Mouse (Mus musculus): ENCODE results near the gene Mcrip1. TPM values are rescaled to one million over a fixed set of nuclear protein-coding genes. Genes with fewer than 3 reads are reported as not detected.

Gene Mcrip1
- polyA plus RNA-seq, 1 experiment from 2014 or later, result 129 TPM

- peak overlapping the region; percentile 56 for H3K4me2 ChIP-seq (ENCODE audit: low read depth, low read length)
- peak; percentile 23; the same call in 1 of the 2 replicates for ATAC-seq
- H3K27ac ChIP-seq (ENCODE audit: low read length), result peak overlapping the region; percentile 86
- H3K27me3 ChIP-seq (replicated peaks; ENCODE audit: control insufficient read depth, insufficient read depth, low read length), result no peaks in the 10 kb centered on the region
- 8% methylated on average over 16 of the region's 16 CpGs for WGBS
- H3K36me3 ChIP-seq (ENCODE audit: control insufficient read depth, insufficient read depth, low read length), result no peaks in the 10 kb centered on the region
- H3K9ac ChIP-seq (ENCODE audit: low read depth, low read length), result peak overlapping the region; percentile 60
- H3K4me1 ChIP-seq (ENCODE audit: control insufficient read depth, insufficient read depth, low read length), result peaks cover 28% of the 10 kb centered on the region
- peak overlapping the region; percentile 34 for H3K4me3 ChIP-seq (ENCODE audit: low read length)
- H3K9me3 ChIP-seq (ENCODE audit: control insufficient read depth, low read length), result no peaks in the 10 kb centered on the region
Measured at GRCm38 (mm10) chr11:120510375-120511030, 39.0 kb downstream of the Mcrip1 start.

GRCm38 (mm10) chr11:120509940-120510339 is 39.6 kb downstream of the Mcrip1 start:
- Histone ChIP-seq H3K4me3 (ENCODE audit: low read length) (peak overlapping the region; percentile 34; the same call in 1 of the 2 replicates), H3K9ac (ENCODE audit: low read depth, low read length) (peak overlapping the region; percentile 60), H3K4me1 (ENCODE audit: control insufficient read depth, insufficient read depth, low read length) (peaks cover 29% of the 10 kb centered on the region), H3K36me3 (ENCODE audit: control insufficient read depth, insufficient read depth, low read length) (no peaks in the 10 kb centered on the region), H3K4me2 (ENCODE audit: low read depth, low read length) (peak overlapping the region; percentile 56), H3K27me3 (replicated peaks; ENCODE audit: control insufficient read depth, insufficient read depth, low read length) (no peaks in the 10 kb centered on the region), H3K9me3 (ENCODE audit: control insufficient read depth, low read length) (no peaks in the 10 kb centered on the region), H3K27ac (ENCODE audit: low read length) (peak overlapping the region; percentile 86)
- peak; percentile 49 for ATAC-seq
- WGBS, result 37% methylated on average over 4 of the region's 4 CpGs

GRCm38 (mm10) chr11:120508290-120508870 is 41.1 kb downstream of the Mcrip1 start:
- no peak overlapping the region for H3K9ac ChIP-seq (ENCODE audit: low read depth, low read length)
- no peaks in the 10 kb centered on the region for H3K9me3 ChIP-seq (ENCODE audit: control insufficient read depth, low read length)
- no peak overlapping the region for H3K4me3 ChIP-seq (ENCODE audit: low read length)
- ATAC-seq, result no peak
- H3K4me2 ChIP-seq (ENCODE audit: low read depth, low read length), result no peak overlapping the region
- H3K27ac ChIP-seq (ENCODE audit: low read length), result 0 out of 2 replicates have a peak overlapping the region, but pooled peaks have one; percentile 37
- H3K36me3 ChIP-seq (ENCODE audit: control insufficient read depth, insufficient read depth, low read length), result no peaks in the 10 kb centered on the region
- 71% methylated on average over 9 of the region's 9 CpGs for WGBS
- no peaks in the 10 kb centered on the region for H3K27me3 ChIP-seq (replicated peaks; ENCODE audit: control insufficient read depth, insufficient read depth, low read length)
- peaks cover 29% of the 10 kb centered on the region for H3K4me1 ChIP-seq (ENCODE audit: control insufficient read depth, insufficient read depth, low read length)

GRCm38 (mm10) chr11:120507611-120508289 is 41.8 kb downstream of the Mcrip1 start:
- Histone ChIP-seq H3K9ac (ENCODE audit: low read depth, low read length) (no peak overlapping the region), H3K9me3 (ENCODE audit: control insufficient read depth, low read length) (no peaks in the 10 kb centered on the region), H3K27me3 (replicated peaks; ENCODE audit: control insufficient read depth, insufficient read depth, low read length) (no peaks in the 10 kb centered on the region), H3K36me3 (ENCODE audit: control insufficient read depth, insufficient read depth, low read length) (no peaks in the 10 kb centered on the region), H3K4me3 (ENCODE audit: low read length) (no peak overlapping the region), H3K27ac (ENCODE audit: low read length) (peak overlapping the region; percentile 70), H3K4me1 (ENCODE audit: control insufficient read depth, insufficient read depth, low read length) (peaks cover 29% of the 10 kb centered on the region), H3K4me2 (ENCODE audit: low read depth, low read length) (peak overlapping the region; percentile 36; the same call in 1 of the 2 replicates)
- peak; percentile 82 for ATAC-seq
- 55% methylated on average over 13 of the region's 13 CpGs for WGBS

GRCm38 (mm10) chr11:120506899-120507298 is 42.6 kb downstream of the Mcrip1 start:
- no peaks in the 10 kb centered on the region for H3K9me3 ChIP-seq (ENCODE audit: control insufficient read depth, low read length)
- H3K27me3 ChIP-seq (replicated peaks; ENCODE audit: control insufficient read depth, insufficient read depth, low read length), result no peaks in the 10 kb centered on the region
- H3K4me1 ChIP-seq (ENCODE audit: control insufficient read depth, insufficient read depth, low read length), result peaks cover 29% of the 10 kb centered on the region
- H3K9ac ChIP-seq (ENCODE audit: low read depth, low read length), result no peak overlapping the region
- no peak overlapping the region for H3K4me2 ChIP-seq (ENCODE audit: low read depth, low read length)
- peak; percentile 45 for ATAC-seq
- H3K4me3 ChIP-seq (ENCODE audit: low read length), result no peak overlapping the region
- H3K27ac ChIP-seq (ENCODE audit: low read length), result peak overlapping the region; percentile 70
- no peaks in the 10 kb centered on the region for H3K36me3 ChIP-seq (ENCODE audit: control insufficient read depth, insufficient read depth, low read length)
- WGBS, result 47% methylated on average over 4 of the region's 4 CpGs

- Histone ChIP-seq H3K36me3 (ENCODE audit: control insufficient read depth, insufficient read depth, low read length) (no peaks in the 10 kb centered on the region), H3K4me1 (ENCODE audit: control insufficient read depth, insufficient read depth, low read length) (peaks cover 32% of the 10 kb centered on the region), H3K9ac (ENCODE audit: low read depth, low read length) (no peak overlapping the region), H3K4me3 (ENCODE audit: low read length) (no peak overlapping the region), H3K27me3 (replicated peaks; ENCODE audit: control insufficient read depth, insufficient read depth, low read length) (no peaks in the 10 kb centered on the region), H3K9me3 (ENCODE audit: control insufficient read depth, low read length) (no peaks in the 10 kb centered on the region), H3K4me2 (ENCODE audit: low read depth, low read length) (no peak overlapping the region), H3K27ac (ENCODE audit: low read length) (no peak overlapping the region)
- 81% methylated on average over 3 of the region's 3 CpGs for WGBS
- no peak for ATAC-seq
Measured at GRCm38 (mm10) chr11:120505661-120506060, 43.9 kb downstream of the Mcrip1 start.

GRCm38 (mm10) chr11:120501701-120502100 is 47.8 kb downstream of the Mcrip1 start:
- 78% methylated on average over 4 of the region's 4 CpGs for WGBS
- no peak overlapping the region for H3K27ac ChIP-seq (ENCODE audit: low read length)
- no peaks in the 10 kb centered on the region for H3K27me3 ChIP-seq (replicated peaks; ENCODE audit: control insufficient read depth, insufficient read depth, low read length)
- H3K4me2 ChIP-seq (ENCODE audit: low read depth, low read length), result no peak overlapping the region
- peaks cover 21% of the 10 kb centered on the region for H3K4me1 ChIP-seq (ENCODE audit: control insufficient read depth, insufficient read depth, low read length)
- ATAC-seq, result no peak
- no peak overlapping the region for H3K9ac ChIP-seq (ENCODE audit: low read depth, low read length)
- peaks cover 9% of the 10 kb centered on the region for H3K36me3 ChIP-seq (ENCODE audit: control insufficient read depth, insufficient read depth, low read length)
- no peak overlapping the region for H3K4me3 ChIP-seq (ENCODE audit: low read length)
- no peaks in the 10 kb centered on the region for H3K9me3 ChIP-seq (ENCODE audit: control insufficient read depth, low read length)

GRCm38 (mm10) chr11:120501018-120501417 is 48.5 kb downstream of the Mcrip1 start:
- no peaks in the 10 kb centered on the region for H3K27me3 ChIP-seq (replicated peaks; ENCODE audit: control insufficient read depth, insufficient read depth, low read length)
- peak overlapping the region; percentile 64; the same call in 1 of the 2 replicates for H3K27ac ChIP-seq (ENCODE audit: low read length)
- H3K4me1 ChIP-seq (ENCODE audit: control insufficient read depth, insufficient read depth, low read length), result peaks cover 21% of the 10 kb centered on the region
- no peak overlapping the region for H3K4me2 ChIP-seq (ENCODE audit: low read depth, low read length)
- peak; percentile 3; the same call in 1 of the 2 replicates for ATAC-seq
- H3K9ac ChIP-seq (ENCODE audit: low read depth, low read length), result 0 out of 2 replicates have a peak overlapping the region, but pooled peaks have one; percentile 48
- no peaks in the 10 kb centered on the region for H3K9me3 ChIP-seq (ENCODE audit: control insufficient read depth, low read length)
- no peak overlapping the region for H3K4me3 ChIP-seq (ENCODE audit: low read length)
- WGBS, result 56% methylated on average over 6 of the region's 6 CpGs
- H3K36me3 ChIP-seq (ENCODE audit: control insufficient read depth, insufficient read depth, low read length), result peaks cover 10% of the 10 kb centered on the region

- no peak overlapping the region for H3K4me3 ChIP-seq (ENCODE audit: low read length)
- peaks cover 17% of the 10 kb centered on the region for H3K4me1 ChIP-seq (ENCODE audit: control insufficient read depth, insufficient read depth, low read length)
- H3K36me3 ChIP-seq (ENCODE audit: control insufficient read depth, insufficient read depth, low read length), result peaks cover 10% of the 10 kb centered on the region
- H3K9me3 ChIP-seq (ENCODE audit: control insufficient read depth, low read length), result no peaks in the 10 kb centered on the region
- 15% methylated on average over 3 of the region's 3 CpGs for WGBS
- ATAC-seq, result peak; percentile 89
- H3K27me3 ChIP-seq (replicated peaks; ENCODE audit: control insufficient read depth, insufficient read depth, low read length), result no peaks in the 10 kb centered on the region
- peak overlapping the region; percentile 64 for H3K27ac ChIP-seq (ENCODE audit: low read length)
- peak overlapping the region; percentile 9; the same call in 1 of the 2 replicates for H3K4me2 ChIP-seq (ENCODE audit: low read depth, low read length)
- H3K9ac ChIP-seq (ENCODE audit: low read depth, low read length), result peak overlapping the region; percentile 48; the same call in 1 of the 2 replicates
Measured at GRCm38 (mm10) chr11:120500357-120500756, 49.2 kb downstream of the Mcrip1 start.
